Mouse (Mus musculus) brown adipose tissue, adult 24 weeks (tissue): ENCODE measurements around the gene Mc3r. TPM values are rescaled to one million over a fixed set of nuclear protein-coding genes. Genes with fewer than 3 reads are reported as not detected.

ENCODE experiments used
- polyA plus RNA-seq: library from polyadenylated mRNA; stranded (reverse); fragments of >200 nt; gene quantifications from 2 replicates; pipeline ENCODE4 v1.2.4, GENCODE M21; 2012; ENCODE audit not compliant: missing spikeins, insufficient read depth, insufficient read length

Mc3r gene
- polyA plus RNA-seq, 1 experiment = not detected

Other genes starting within 250 kb of the Mc3r start
- gene Cbln4, start 205.0 kb upstream of the Mc3r start, polyA plus RNA-seq = not detected in 2 replicates
- 8.7 and 14.8 TPM in 2 replicates for gene Fam210b, start 97.1 kb downstream of the Mc3r start, polyA plus RNA-seq
- 1.3 TPM in 1 of 2 replicates, not detected in the other for gene Aurka, start 122.0 kb downstream of the Mc3r start, polyA plus RNA-seq
- 12.8 and 13.6 TPM in 2 replicates for gene Cstf1, start 122.2 kb downstream of the Mc3r start, polyA plus RNA-seq
- gene Cass4, start 145.3 kb downstream of the Mc3r start, polyA plus RNA-seq = 0.63 and 0.75 TPM in 2 replicates
- 91.4 and 101 TPM in 2 replicates for gene Rtf2, start 192.1 kb downstream of the Mc3r start, polyA plus RNA-seq
- gene Gcnt7, start 210.1 kb downstream of the Mc3r start, polyA plus RNA-seq = not detected in 2 replicates
- gene Fam209, start 224.0 kb downstream of the Mc3r start, polyA plus RNA-seq = not detected in 2 replicates